Comparison of ENCODE assay signal across 13 mouse cellular contexts in the genomic region with DNA sequence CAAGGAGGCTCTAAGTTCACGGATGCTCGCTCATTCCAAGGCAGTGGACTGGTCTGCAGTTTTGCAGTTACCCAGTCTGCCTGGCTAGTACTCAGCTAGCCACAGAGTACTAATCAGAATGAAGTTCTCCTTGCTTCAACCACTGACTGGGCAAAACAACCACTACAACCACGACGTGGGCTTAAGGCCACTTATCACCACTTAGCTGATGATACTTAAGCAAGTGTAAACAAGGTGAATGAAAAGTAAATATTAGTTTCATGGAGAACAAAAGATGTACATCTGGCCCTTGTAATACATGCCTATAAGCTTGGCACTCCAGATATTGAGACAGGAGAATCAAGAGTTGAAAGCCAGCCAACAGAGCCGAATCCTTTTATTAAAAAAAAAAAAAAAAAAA.
"Had no signal": no experiment of that assay in that cellular context is flagged by ENCODE, and none has a peak within 500 bp of the region (broad histone marks: within the 10 kb centered on the region; RNA-seq: fewer than 3 reads in every experiment).

No protein-coding gene starts in this region.

- DNase-seq: kidney, adult 11 months; kidney, adult 8-10 months; kidney, postnatal 10 days; kidney, postnatal 36 days; layer of hippocampus, postnatal 36 days; liver, embryonic 13.5 days; midbrain, embryonic 14.5 days; thymus, adult 18-20 months; thymus, postnatal 4 days had no signal

- ATAC-seq: intestine, embryonic 15.5 days had no signal

- H3K27ac ChIP-seq: intestine, embryonic 15.5 days; kidney, embryonic 15.5 days; left cerebral cortex, adult 2 months; liver, embryonic 13.5 days had no signal

- H3K4me2 ChIP-seq: intestine, embryonic 15.5 days; kidney, embryonic 15.5 days; liver, embryonic 13.5 days; midbrain, embryonic 11.5 days had no signal

- H3K9me3 ChIP-seq: intestine, embryonic 15.5 days; kidney, embryonic 15.5 days; liver, embryonic 13.5 days had no signal

- H3K4me3 ChIP-seq: intestine, embryonic 15.5 days; kidney, embryonic 15.5 days; left cerebral cortex, adult 2 months; liver, embryonic 13.5 days had no signal

- H3K36me3 ChIP-seq: intestine, embryonic 15.5 days; kidney, embryonic 15.5 days; liver, embryonic 13.5 days had no signal

- H3K27me3 ChIP-seq: intestine, embryonic 15.5 days; kidney, embryonic 15.5 days; liver, embryonic 13.5 days had no signal

- H3K4me1 ChIP-seq: kidney, embryonic 15.5 days had no signal

- H3K9ac ChIP-seq: intestine, embryonic 15.5 days; kidney, embryonic 15.5 days; liver, embryonic 13.5 days had no signal
